Mouse (Mus musculus): ENCODE measurements around the gene Dab1. TPM values are rescaled to one million over a fixed set of nuclear protein-coding genes. Genes with fewer than 3 reads are reported as not detected.

Gene Dab1
- polyA plus RNA-seq, 1 experiment = not detected

GRCm38 (mm10) chr4:103677195-103677594, 58.0 kb downstream of the Dab1 start:
- Histone ChIP-seq H3K79me3 (ENCODE audit: low read depth) (no peaks in the 10 kb centered on the region), H3K27me3 (ENCODE audit: control insufficient read depth, insufficient read depth, insufficient read length) (no peaks in the 10 kb centered on the region), H3K4me3 (ENCODE audit: insufficient read depth, poor library complexity, severe bottlenecking) (no peak overlapping the region), H3K36me3 (ENCODE audit: control insufficient read depth, insufficient read depth) (no peaks in the 10 kb centered on the region), H3K79me2 (ENCODE audit: control insufficient read depth, insufficient read depth) (no peaks in the 10 kb centered on the region), H3ac (ENCODE audit: control insufficient read depth, insufficient read length, low read depth) (no peak overlapping the region)
- TF ChIP-seq MYOG (IDR thresholded peaks at IDR 0.05; ENCODE audit: control insufficient read depth, extremely low read depth, insufficient read length) (no peak), USF1 (IDR thresholded peaks at IDR 0.05; ENCODE audit: low read depth) (no peak), CTCF (IDR thresholded peaks at IDR 0.05; ENCODE audit: control insufficient read depth, insufficient read depth, insufficient read length) (no peak), MYOD1 (IDR thresholded peaks at IDR 0.05; ENCODE audit: control insufficient read depth, insufficient read length, low read depth) (no peak), CEBPB (IDR thresholded peaks at IDR 0.05; ENCODE audit: low read depth) (no peak), MAX (IDR thresholded peaks at IDR 0.05) (no peak), FOSL1 (IDR thresholded peaks at IDR 0.05; ENCODE audit: insufficient read depth, low read length, poor library complexity, severe bottlenecking) (no peak)

GRCm38 (mm10) chr4:103678501-103678900, 59.3 kb downstream of the Dab1 start:
- no peak for TF ChIP-seq CTCF (IDR thresholded peaks at IDR 0.05; ENCODE audit: control insufficient read depth, insufficient read depth, insufficient read length)
- no peak for TF ChIP-seq MYOG (IDR thresholded peaks at IDR 0.05; ENCODE audit: control insufficient read depth, extremely low read depth, insufficient read length)
- no peak for TF ChIP-seq FOSL1 (IDR thresholded peaks at IDR 0.05; ENCODE audit: insufficient read depth, low read length, poor library complexity, severe bottlenecking)
- no peak for TF ChIP-seq MYOD1 (IDR thresholded peaks at IDR 0.05; ENCODE audit: control insufficient read depth, insufficient read length, low read depth)
- TF ChIP-seq CEBPB (IDR thresholded peaks at IDR 0.05; ENCODE audit: low read depth) = no peak
- no peak for TF ChIP-seq USF1 (IDR thresholded peaks at IDR 0.05; ENCODE audit: low read depth)
- TF ChIP-seq MAX (IDR thresholded peaks at IDR 0.05) = no peak
- Histone ChIP-seq H3K4me3 (ENCODE audit: insufficient read depth, poor library complexity, severe bottlenecking) (no peak overlapping the region), H3K79me2 (ENCODE audit: control insufficient read depth, insufficient read depth) (no peaks in the 10 kb centered on the region), H3K36me3 (ENCODE audit: control insufficient read depth, insufficient read depth) (no peaks in the 10 kb centered on the region), H3K27me3 (ENCODE audit: control insufficient read depth, insufficient read depth, insufficient read length) (no peaks in the 10 kb centered on the region), H3K79me3 (ENCODE audit: low read depth) (no peaks in the 10 kb centered on the region), H3ac (ENCODE audit: control insufficient read depth, insufficient read length, low read depth) (no peak overlapping the region)

GRCm38 (mm10) chr4:103685136-103685535, 66.0 kb downstream of the Dab1 start:
- H3K36me3 ChIP-seq (ENCODE audit: control insufficient read depth, insufficient read depth) = no peaks in the 10 kb centered on the region
- H3K79me3 ChIP-seq (ENCODE audit: low read depth) = no peaks in the 10 kb centered on the region
- no peaks in the 10 kb centered on the region for H3K79me2 ChIP-seq (ENCODE audit: control insufficient read depth, insufficient read depth)
- no peak overlapping the region for H3ac ChIP-seq (ENCODE audit: control insufficient read depth, insufficient read length, low read depth)
- no peak for TF ChIP-seq MYOG (IDR thresholded peaks at IDR 0.05; ENCODE audit: control insufficient read depth, extremely low read depth, insufficient read length)
- TF ChIP-seq CEBPB (IDR thresholded peaks at IDR 0.05; ENCODE audit: low read depth) = no peak
- no peak for TF ChIP-seq CTCF (IDR thresholded peaks at IDR 0.05; ENCODE audit: control insufficient read depth, insufficient read depth, insufficient read length)
- TF ChIP-seq MYOD1 (IDR thresholded peaks at IDR 0.05; ENCODE audit: control insufficient read depth, insufficient read length, low read depth) = no peak
- TF ChIP-seq USF1 (IDR thresholded peaks at IDR 0.05; ENCODE audit: low read depth) = no peak
- TF ChIP-seq FOSL1 (IDR thresholded peaks at IDR 0.05; ENCODE audit: insufficient read depth, low read length, poor library complexity, severe bottlenecking) = no peak
- no peak for TF ChIP-seq MAX (IDR thresholded peaks at IDR 0.05)
- no peaks in the 10 kb centered on the region for H3K27me3 ChIP-seq (ENCODE audit: control insufficient read depth, insufficient read depth, insufficient read length)
- no peak overlapping the region for H3K4me3 ChIP-seq (ENCODE audit: insufficient read depth, poor library complexity, severe bottlenecking)

- H3K27me3 ChIP-seq (ENCODE audit: control insufficient read depth, insufficient read depth, insufficient read length) = no peaks in the 10 kb centered on the region
- TF ChIP-seq CTCF (IDR thresholded peaks at IDR 0.05; ENCODE audit: control insufficient read depth, insufficient read depth, insufficient read length) = no peak
- no peaks in the 10 kb centered on the region for H3K79me2 ChIP-seq (ENCODE audit: control insufficient read depth, insufficient read depth)
- no peaks in the 10 kb centered on the region for H3K79me3 ChIP-seq (ENCODE audit: low read depth)
- no peaks in the 10 kb centered on the region for H3K36me3 ChIP-seq (ENCODE audit: control insufficient read depth, insufficient read depth)
- H3ac ChIP-seq (ENCODE audit: control insufficient read depth, insufficient read length, low read depth) = no peak overlapping the region
- no peak overlapping the region for H3K4me3 ChIP-seq (ENCODE audit: insufficient read depth, poor library complexity, severe bottlenecking)
These were observed 72.6 kb downstream of the Dab1 start for GRCm38 (mm10) chr4:103691717-103692116.

GRCm38 (mm10) chr4:103699755-103700154, 80.6 kb downstream of the Dab1 start:
- Histone ChIP-seq H3ac (ENCODE audit: control insufficient read depth, insufficient read length, low read depth) (no peak overlapping the region), H3K79me3 (ENCODE audit: low read depth) (no peaks in the 10 kb centered on the region), H3K27me3 (ENCODE audit: control insufficient read depth, insufficient read depth, insufficient read length) (no peaks in the 10 kb centered on the region), H3K79me2 (ENCODE audit: control insufficient read depth, insufficient read depth) (no peaks in the 10 kb centered on the region), H3K36me3 (ENCODE audit: control insufficient read depth, insufficient read depth) (no peaks in the 10 kb centered on the region), H3K4me3 (ENCODE audit: insufficient read depth, poor library complexity, severe bottlenecking) (no peak overlapping the region)
- no peak for TF ChIP-seq CTCF (IDR thresholded peaks at IDR 0.05; ENCODE audit: control insufficient read depth, insufficient read depth, insufficient read length)
- no peak for TF ChIP-seq MAX (IDR thresholded peaks at IDR 0.05)
- TF ChIP-seq FOSL1 (IDR thresholded peaks at IDR 0.05; ENCODE audit: insufficient read depth, low read length, poor library complexity, severe bottlenecking) = no peak
- TF ChIP-seq CEBPB (IDR thresholded peaks at IDR 0.05; ENCODE audit: low read depth) = no peak
- TF ChIP-seq USF1 (IDR thresholded peaks at IDR 0.05; ENCODE audit: low read depth) = no peak
- no peak for TF ChIP-seq MYOD1 (IDR thresholded peaks at IDR 0.05; ENCODE audit: control insufficient read depth, insufficient read length, low read depth)
- TF ChIP-seq MYOG (IDR thresholded peaks at IDR 0.05; ENCODE audit: control insufficient read depth, extremely low read depth, insufficient read length) = no peak

GRCm38 (mm10) chr4:103700392-103700791, 81.2 kb downstream of the Dab1 start:
- no peak overlapping the region for H3K4me3 ChIP-seq (ENCODE audit: insufficient read depth, poor library complexity, severe bottlenecking)
- H3K79me3 ChIP-seq (ENCODE audit: low read depth) = no peaks in the 10 kb centered on the region
- no peak overlapping the region for H3ac ChIP-seq (ENCODE audit: control insufficient read depth, insufficient read length, low read depth)
- no peaks in the 10 kb centered on the region for H3K27me3 ChIP-seq (ENCODE audit: control insufficient read depth, insufficient read depth, insufficient read length)
- TF ChIP-seq CTCF (IDR thresholded peaks at IDR 0.05; ENCODE audit: control insufficient read depth, insufficient read depth, insufficient read length) (no peak), USF1 (IDR thresholded peaks at IDR 0.05; ENCODE audit: low read depth) (no peak), MYOD1 (IDR thresholded peaks at IDR 0.05; ENCODE audit: control insufficient read depth, insufficient read length, low read depth) (no peak), MYOG (IDR thresholded peaks at IDR 0.05; ENCODE audit: control insufficient read depth, extremely low read depth, insufficient read length) (no peak), MAX (IDR thresholded peaks at IDR 0.05) (no peak), CEBPB (IDR thresholded peaks at IDR 0.05; ENCODE audit: low read depth) (no peak), FOSL1 (IDR thresholded peaks at IDR 0.05; ENCODE audit: insufficient read depth, low read length, poor library complexity, severe bottlenecking) (no peak)
- H3K79me2 ChIP-seq (ENCODE audit: control insufficient read depth, insufficient read depth) = no peaks in the 10 kb centered on the region
- no peaks in the 10 kb centered on the region for H3K36me3 ChIP-seq (ENCODE audit: control insufficient read depth, insufficient read depth)
